Mouse (Mus musculus) olfactory bulb, adult 2 months (tissue): ENCODE measurements around the gene Kcnh1.

Experiments
- CTCF ChIP-seq: fragments of 200-500 bp; IDR thresholded peaks from 2 replicates; pipeline ENCODE4 v1.5.1; 2012; ENCODE audit warnings: low read depth, mild to moderate bottlenecking, low read length, moderate library complexity; ENCODE audit not compliant: insufficient read depth
- POLR2A ChIP-seq: fragments of 200-500 bp; IDR thresholded peaks from 2 replicates; pipeline ENCODE4 v1.6.1; 2012; ENCODE audit warnings: mild to moderate bottlenecking, low read depth, low read length, moderate library complexity; ENCODE audit not compliant: insufficient read depth

GRCm38 (mm10) chr1:192315392-192316070 lies 125.0 kb downstream of the Kcnh1 start:
- TF ChIP-seq CTCF (no peak), POLR2A (no peak)
